Mouse (Mus musculus) limb, embryonic 11.5 days (tissue): ENCODE measurements around the gene Epn1. TPM values are rescaled to one million over a fixed set of nuclear protein-coding genes. Genes with fewer than 3 reads are reported as not detected.

ENCODE experiments used
- ATAC-seq: fragments of 200-750 bp; cut with Nextera tagmentation; 2 replicates; pipeline ENCODE4 v1.8.0; 2017; ENCODE audit warnings: low read depth; ENCODE audit not compliant: insufficient number of reproducible peaks, low FRiP score, low TSS enrichment
- DNase-seq: peaks from one replicate; pipeline ENCODE4 v3.0.0-alpha.2; 2015; ENCODE audit warnings: low spot score
- H3K27ac ChIP-seq: fragments of 300-500 bp; sonication (generic); replicated peaks from 2 replicates; pipeline ENCODE4 v1.5.1; 2014; ENCODE audit warnings: low read depth, mild to moderate bottlenecking, low read length
- H3K27me3 ChIP-seq: fragments of 300-500 bp; sonication (generic); 2 replicates; pipeline ENCODE4 v1.6.1; 2014; ENCODE audit warnings: mild to moderate bottlenecking, low read length, mixed read lengths; ENCODE audit not compliant: control insufficient read depth, insufficient read depth
- H3K36me3 ChIP-seq: fragments of 300-500 bp; sonication (generic); 2 replicates; pipeline ENCODE4 v1.6.1; 2014; ENCODE audit warnings: mild to moderate bottlenecking, low read length, moderate library complexity, mixed read lengths; ENCODE audit not compliant: control insufficient read depth, insufficient read depth
- H3K4me1 ChIP-seq: fragments of 300-500 bp; sonication (generic); 2 replicates; pipeline ENCODE4 v1.6.1; 2014; ENCODE audit warnings: low read length, mixed read lengths; ENCODE audit not compliant: control insufficient read depth, insufficient read depth
- H3K4me2 ChIP-seq: fragments of 300-500 bp; sonication (generic); 2 replicates; pipeline ENCODE4 v1.6.1; 2014; ENCODE audit warnings: low read depth, mild to moderate bottlenecking, moderate library complexity; ENCODE audit not compliant: severe bottlenecking
- H3K4me3 ChIP-seq: fragments of 300-500 bp; sonication (generic); 2 replicates; pipeline ENCODE4 v1.5.1; 2014; ENCODE audit warnings: low read depth, low read length
- H3K9ac ChIP-seq: fragments of 300-500 bp; sonication (generic); 2 replicates; pipeline ENCODE4 v1.6.1; 2014; ENCODE audit warnings: mild to moderate bottlenecking, low read length
- H3K9me3 ChIP-seq: fragments of 300-500 bp; sonication (generic); 2 replicates; pipeline ENCODE4 v1.6.1; 2016; ENCODE audit warnings: low read length; ENCODE audit not compliant: control insufficient read depth
- WGBS: fragments of 180-500 bp; shearing (Covaris S2); extraction: QIAGEN DNeasy Blood & Tissue Kit; methylation state at CpG from one replicate; pipeline ENCODE4 v1.1.7; 2014; 5-methylcytosine and 5-hydroxymethylcytosine counted together
- microRNA-seq: library from miRNA; unstranded; fragments of <30 nt; microRNA quantifications from one replicate; pipeline ENCODE4, GENCODE M21; 2016
- polyA plus RNA-seq: library from polyadenylated mRNA; unstranded; fragments of >200 nt; fragmentation: Nextera tagmentation; extraction: Ambion mirVana; gene quantifications from 2 replicates; pipeline ENCODE4 v1.2.1, GENCODE M21; 2014

Epn1 gene
- polyA plus RNA-seq, 1 experiment from 2014 or later = 62.2 TPM

GRCm38 (mm10) chr7:5112701-5113100, 32.7 kb downstream of the Epn1 start:
- Histone ChIP-seq H3K4me1 (no peaks in the 10 kb centered on the region), H3K27me3 (no peaks in the 10 kb centered on the region), H3K27ac (no peak overlapping the region), H3K4me3 (no peak overlapping the region), H3K9ac (no peak overlapping the region), H3K36me3 (no peaks in the 10 kb centered on the region), H3K4me2 (no peak overlapping the region), H3K9me3 (no peaks in the 10 kb centered on the region)
- ATAC-seq = no peak
- WGBS = 53% methylated on average over 3 of the region's 3 CpGs
- no peak for DNase-seq

GRCm38 (mm10) chr7:5116850-5117249, 36.8 kb downstream of the Epn1 start, which contains the start of gene Rfpl4:
TSS of gene Rfpl4 (minus strand) at chr7:5116950.
- H3K4me1 ChIP-seq = no peaks in the 10 kb centered on the region
- H3K9me3 ChIP-seq = no peaks in the 10 kb centered on the region
- H3K27ac ChIP-seq = no peak within 1 kb of the TSS
- no peaks in the 10 kb centered on the region for H3K27me3 ChIP-seq
- H3K4me3 ChIP-seq = no peak within 1 kb of the TSS
- H3K4me2 ChIP-seq = no peak within 1 kb of the TSS
- H3K36me3 ChIP-seq = no peaks in the 10 kb centered on the region
- 82% methylated on average over 3 of the region's 3 CpGs for WGBS
- no peak for DNase-seq
- H3K9ac ChIP-seq = no peak within 1 kb of the TSS
- ATAC-seq = no peak

GRCm38 (mm10) chr7:5125078-5125477, 45.0 kb downstream of the Epn1 start:
- H3K27me3 ChIP-seq = no peaks in the 10 kb centered on the region
- ATAC-seq (no peak), DNase-seq (no peak)
- H3K36me3 ChIP-seq = no peaks in the 10 kb centered on the region
- H3K4me2 ChIP-seq = no peak overlapping the region
- no peaks in the 10 kb centered on the region for H3K4me1 ChIP-seq
- H3K9ac ChIP-seq = no peak overlapping the region
- WGBS = 87% methylated on average over 8 of the region's 8 CpGs
- no peaks in the 10 kb centered on the region for H3K9me3 ChIP-seq
- no peak overlapping the region for H3K27ac ChIP-seq
- no peak overlapping the region for H3K4me3 ChIP-seq

GRCm38 (mm10) chr7:5125549-5126406, 45.7 kb downstream of the Epn1 start, which contains the start of gene Rasl2-9:
TSS of gene Rasl2-9 (minus strand) at chr7:5125950.
- no peaks in the 10 kb centered on the region for H3K27me3 ChIP-seq
- peak within 1 kb of the TSS; percentile 35 for H3K4me2 ChIP-seq
- no peaks in the 10 kb centered on the region for H3K9me3 ChIP-seq
- H3K36me3 ChIP-seq = no peaks in the 10 kb centered on the region
- H3K27ac ChIP-seq = no peak within 1 kb of the TSS
- peak; percentile 83 for DNase-seq
- H3K9ac ChIP-seq = 0 out of 2 replicates have a peak within 1 kb of the TSS, but pooled peaks have one; percentile 30
- WGBS = 17% methylated on average over 42 of the region's 42 CpGs
- H3K4me1 ChIP-seq = no peaks in the 10 kb centered on the region
- peak within 1 kb of the TSS; percentile 7; the same call in 1 of the 2 replicates for H3K4me3 ChIP-seq
- ATAC-seq = peak; percentile 47; the same call in 1 of the 2 replicates

Small RNA genes within 50 kb of the gene (microRNA-seq; reads per million reads assigned to microRNA genes)
- gene Gm26217 = not detected

Other genes starting within 250 kb of the Epn1 start
- gene Shisa7, start 235.5 kb upstream of the Epn1 start, polyA plus RNA-seq = 0.20 and 0.44 TPM in 2 replicates
- gene Isoc2b, start 210.0 kb upstream of the Epn1 start, polyA plus RNA-seq = 2.8 and 3.5 TPM in 2 replicates
- 0.63 and 0.84 TPM in 2 replicates for gene Isoc2a, start 203.1 kb upstream of the Epn1 start, polyA plus RNA-seq
- not detected in 2 replicates for gene Gm36210, start 173.7 kb upstream of the Epn1 start, polyA plus RNA-seq
- 3.8 and 4.2 TPM in 2 replicates for gene Zfp628, start 165.0 kb upstream of the Epn1 start, polyA plus RNA-seq
- gene Nat14, start 158.2 kb upstream of the Epn1 start, polyA plus RNA-seq = 1.9 and 2.9 TPM in 2 replicates
- 1.7 and 1.9 TPM in 2 replicates for gene Ssc5d, start 154.4 kb upstream of the Epn1 start, polyA plus RNA-seq
- 0.08 and 0.18 TPM in 2 replicates for gene Sbk2, start 115.8 kb upstream of the Epn1 start, polyA plus RNA-seq
- gene Sbk3, start 109.1 kb upstream of the Epn1 start, polyA plus RNA-seq = 0.04 TPM in 1 of 2 replicates, not detected in the other
- 33.3 and 39.2 TPM in 2 replicates for gene Zfp579, start 84.1 kb upstream of the Epn1 start, polyA plus RNA-seq
- gene Zfp524, start 65.8 kb upstream of the Epn1 start, polyA plus RNA-seq = 9.3 and 9.6 TPM in 2 replicates
- gene Fiz1, start 65.5 kb upstream of the Epn1 start, polyA plus RNA-seq = 51.1 and 52.6 TPM in 2 replicates
- gene Gm44973, start 64.7 kb upstream of the Epn1 start, polyA plus RNA-seq = 0.45 and 1.4 TPM in 2 replicates
- 7.5 and 8.2 TPM in 2 replicates for gene Zfp865, start 59.9 kb upstream of the Epn1 start, polyA plus RNA-seq
- 12.5 and 14.4 TPM in 2 replicates for gene Ccdc106, start 59.7 kb upstream of the Epn1 start, polyA plus RNA-seq
- gene 4632433K11Rik, start 46.1 kb upstream of the Epn1 start, polyA plus RNA-seq = not detected in 2 replicates
- gene Zfp784, start 41.8 kb upstream of the Epn1 start, polyA plus RNA-seq = 2.7 and 4.1 TPM in 2 replicates
- 31.8 and 32.9 TPM in 2 replicates for gene Zfp580, start 28.7 kb upstream of the Epn1 start, polyA plus RNA-seq
- gene U2af2, start 18.1 kb upstream of the Epn1 start, polyA plus RNA-seq = 193 and 203 TPM in 2 replicates
- gene Rfpl4, start 36.7 kb downstream of the Epn1 start, polyA plus RNA-seq = not detected in 2 replicates
- 0.29 TPM in 1 of 2 replicates, not detected in the other for gene Rasl2-9, start 45.7 kb downstream of the Epn1 start, polyA plus RNA-seq
- 0.01 TPM in 1 of 2 replicates, not detected in the other for gene Vmn1r55, start 69.4 kb downstream of the Epn1 start, polyA plus RNA-seq
- gene Vmn1r56, start 116.5 kb downstream of the Epn1 start, polyA plus RNA-seq = not detected in 2 replicates
- gene Vmn1r57, start 138.3 kb downstream of the Epn1 start, polyA plus RNA-seq = not detected in 2 replicates